Mouse (Mus musculus) B cell, adult 67 days (primary cell): ENCODE data around the gene Lce1d. TPM values are rescaled to one million over a fixed set of nuclear protein-coding genes. Genes with fewer than 3 reads are reported as not detected.

Experiments
- total RNA-seq, 2 experiments: library from RNA; stranded (reverse); gene quantifications; 4 replicates each; pipeline ENCODE4 v1.2.4; 2023

Gene Lce1d
- not detected for total RNA-seq

DNA sequence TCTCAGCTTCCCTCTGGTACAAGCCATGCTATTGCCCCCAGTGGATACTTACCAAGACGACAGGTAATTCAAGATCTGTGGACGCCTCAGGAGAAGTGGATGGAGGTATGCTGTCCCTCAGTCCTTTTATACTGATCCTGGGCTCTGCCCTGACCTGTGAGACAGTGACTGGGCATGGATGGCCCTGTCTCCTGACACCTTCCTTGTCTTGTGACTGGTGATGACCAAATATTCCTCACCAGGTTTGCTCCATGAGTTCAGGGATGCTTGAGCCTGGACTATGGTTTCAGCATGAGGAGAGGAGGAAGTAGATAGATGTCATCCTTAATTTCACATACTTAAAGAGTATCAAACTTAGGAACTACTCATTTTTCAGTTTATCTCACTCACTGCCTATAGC lies at the start of gene Lce1d:
Lce1d (minus strand) TSS at position 101 of the 400 bp plus-strand sequence.

DNA sequence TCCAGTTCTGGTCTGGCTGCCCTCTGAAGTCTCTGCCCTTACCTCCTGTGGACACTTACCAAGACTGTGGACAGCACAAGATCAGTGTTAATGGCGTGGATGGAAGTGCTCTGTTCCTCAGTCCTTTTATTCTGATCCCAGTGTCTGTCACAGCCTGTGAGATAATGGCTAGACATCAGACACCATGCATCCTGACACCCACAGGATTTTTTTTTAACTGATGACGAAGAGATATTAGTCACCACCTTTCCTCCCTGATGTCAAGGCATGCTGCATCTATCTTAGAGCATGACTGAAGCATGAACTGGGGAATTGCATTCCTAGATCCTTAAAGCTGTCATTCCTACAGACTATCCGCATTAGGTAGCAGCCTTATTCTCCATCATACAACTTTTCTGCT lies 33.2 kb upstream of the Lce1d start, which contains the start of gene Lce1f:
Lce1f (minus strand) TSS at position 101 of the 400 bp plus-strand sequence.

DNA sequence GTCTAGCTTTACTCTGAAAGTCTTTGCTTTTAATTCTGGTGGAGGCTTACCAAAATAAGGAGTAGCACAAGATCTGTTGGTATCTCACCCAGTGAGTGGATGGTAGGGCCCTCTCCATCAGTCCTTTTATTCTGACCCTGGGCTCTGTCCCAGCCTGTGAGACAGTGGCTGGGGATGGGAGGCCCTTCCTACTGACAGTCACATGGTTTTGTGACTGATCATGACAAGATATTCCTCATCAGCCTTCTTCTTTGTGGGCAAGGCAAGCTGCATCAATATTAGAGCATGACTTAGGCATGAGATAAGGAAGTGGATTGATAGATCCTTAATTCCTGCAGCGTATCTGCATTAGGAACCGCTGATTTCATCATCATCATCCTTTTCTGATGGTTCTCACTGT lies 22.0 kb upstream of the Lce1d start, which contains the start of gene Lce1e:
Lce1e (minus strand) TSS at position 101 of the 400 bp plus-strand sequence.

DNA sequence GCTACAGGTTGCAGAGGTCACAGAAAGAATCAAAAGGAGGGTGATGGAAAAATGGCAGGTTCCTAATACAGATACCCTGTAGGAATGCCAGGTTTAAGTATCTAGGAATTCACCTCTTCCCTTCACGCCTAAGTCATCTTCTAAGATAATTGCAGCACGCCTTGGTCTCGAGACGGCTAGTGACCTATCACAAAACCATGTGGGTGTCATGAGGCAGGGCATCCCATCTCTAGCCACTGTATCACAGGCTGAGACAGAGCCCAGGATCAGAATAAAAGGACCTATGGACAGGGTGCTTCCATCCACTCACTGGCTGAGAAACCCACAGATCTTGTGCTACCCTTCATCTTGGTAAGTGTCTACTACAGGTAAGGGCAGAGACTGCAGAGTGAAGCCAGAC lies 8.1 kb downstream of the Lce1d start, which contains the start of gene Lce1c:
Lce1c (plus strand) TSS at position 301 of the 400 bp plus-strand sequence.

DNA sequence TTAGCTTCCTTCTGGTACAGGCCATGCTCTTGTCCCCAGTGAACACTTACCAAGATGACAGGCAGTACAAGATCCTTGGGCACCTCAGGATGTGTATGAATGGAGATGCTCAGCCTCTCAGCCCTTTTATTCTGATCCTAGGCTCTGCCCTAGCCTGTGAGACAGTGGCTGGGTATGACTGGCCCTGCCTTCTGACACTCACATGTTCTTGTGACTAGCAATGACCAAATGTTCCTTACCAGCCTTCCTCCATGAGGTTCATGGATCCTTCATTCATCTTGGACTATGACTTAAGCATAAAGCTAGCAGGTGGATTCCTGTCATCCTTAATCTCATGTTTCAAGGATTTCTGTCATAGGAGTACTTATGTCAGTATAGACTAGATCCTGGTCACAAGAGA lies 16.8 kb downstream of the Lce1d start, which contains the start of gene Lce1a2:
Lce1a2 (minus strand) TSS at position 101 of the 400 bp plus-strand sequence.

DNA sequence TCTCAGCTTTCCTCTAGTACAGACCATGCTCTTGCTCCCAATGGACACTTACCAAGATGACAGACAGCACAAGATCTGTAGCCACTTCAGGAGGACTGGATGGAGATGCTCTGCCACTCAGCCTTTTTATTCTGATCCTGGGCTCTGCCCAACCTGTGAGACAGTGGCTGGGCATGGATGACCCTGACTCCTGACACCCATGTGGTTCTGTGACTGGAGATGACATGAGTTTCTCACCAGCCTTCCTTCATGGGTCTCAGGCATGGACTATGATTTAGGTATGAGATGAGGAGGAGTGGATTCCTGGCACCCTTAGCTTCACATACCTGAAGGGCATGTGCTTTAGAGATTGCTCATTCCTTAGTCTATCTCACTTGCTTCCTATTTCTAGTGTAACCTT lies 30.2 kb downstream of the Lce1d start, which contains the start of gene Lce1b:
Lce1b (minus strand) TSS at position 101 of the 400 bp plus-strand sequence.

DNA sequence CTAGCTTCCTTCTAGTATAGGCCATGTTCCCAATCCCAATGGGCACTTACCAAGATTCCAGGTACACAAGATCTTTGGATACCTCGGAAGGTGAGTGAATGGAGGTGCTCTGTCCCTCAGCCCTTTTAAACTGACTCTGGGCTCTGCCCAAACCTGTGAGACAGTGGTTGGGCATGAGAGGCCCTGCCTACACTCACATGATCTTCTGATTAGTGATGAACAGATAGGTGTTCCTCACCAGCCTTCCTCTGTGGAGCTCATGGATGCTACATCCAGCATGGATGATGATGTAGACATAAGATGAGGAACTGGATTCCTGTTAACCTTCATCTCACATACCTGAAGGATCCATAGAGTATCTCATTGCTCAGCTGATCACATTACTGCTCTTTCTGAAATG lies 38.8 kb downstream of the Lce1d start, which contains the start of gene Lce1a1:
Lce1a1 (minus strand) TSS at position 101 of the 400 bp plus-strand sequence.

Other genes starting within 250 kb of the Lce1d start
- gene Sprr1b, start 248.4 kb downstream of the Lce1d start, total RNA-seq, result not detected
- gene Sprr3, start 228.5 kb downstream of the Lce1d start, total RNA-seq, result not detected
- not detected for gene Sprr1a, start 201.3 kb downstream of the Lce1d start, total RNA-seq
- gene Sprr4, start 186.7 kb downstream of the Lce1d start, total RNA-seq, result not detected
- not detected for gene 2310046K23Rik, start 152.7 kb downstream of the Lce1d start, total RNA-seq
- not detected for gene Ivl, start 113.5 kb downstream of the Lce1d start, total RNA-seq
- not detected for gene Smcp, start 98.2 kb downstream of the Lce1d start, total RNA-seq
- not detected for gene 2210017I01Rik, start 79.7 kb downstream of the Lce1d start, total RNA-seq
- gene Lce6a, start 65.5 kb downstream of the Lce1d start, total RNA-seq, result not detected
- not detected for gene Lce1a1, start 38.9 kb downstream of the Lce1d start, total RNA-seq
- gene Lce1b, start 30.3 kb downstream of the Lce1d start, total RNA-seq, result not detected
- not detected for gene Lce1a2, start 16.9 kb downstream of the Lce1d start, total RNA-seq
- not detected for gene Lce1c, start 8.0 kb downstream of the Lce1d start, total RNA-seq
- not detected for gene Lce1e, start 21.9 kb upstream of the Lce1d start, total RNA-seq
- gene Lce1f, start 33.1 kb upstream of the Lce1d start, total RNA-seq, result not detected
- gene Gm38119, start 51.9 kb upstream of the Lce1d start, total RNA-seq, result not detected
- not detected for gene Lce1g, start 65.1 kb upstream of the Lce1d start, total RNA-seq
- not detected for gene Lce1h, start 77.9 kb upstream of the Lce1d start, total RNA-seq
- not detected for gene Lce1i, start 91.7 kb upstream of the Lce1d start, total RNA-seq
- gene Lce1j, start 103.3 kb upstream of the Lce1d start, total RNA-seq, result not detected
- gene Lce1k, start 120.7 kb upstream of the Lce1d start, total RNA-seq, result not detected
- gene Kprp, start 140.0 kb upstream of the Lce1d start, total RNA-seq, result not detected
- not detected for gene Lce1l, start 164.1 kb upstream of the Lce1d start, total RNA-seq
- gene 2310050C09Rik, start 183.0 kb upstream of the Lce1d start, total RNA-seq, result not detected
- not detected for gene Lce3a, start 239.0 kb upstream of the Lce1d start, total RNA-seq
- not detected for gene Lce3b, start 245.8 kb upstream of the Lce1d start, total RNA-seq